Mouse (Mus musculus): ENCODE data around the gene Kcnd2.

DNA sequence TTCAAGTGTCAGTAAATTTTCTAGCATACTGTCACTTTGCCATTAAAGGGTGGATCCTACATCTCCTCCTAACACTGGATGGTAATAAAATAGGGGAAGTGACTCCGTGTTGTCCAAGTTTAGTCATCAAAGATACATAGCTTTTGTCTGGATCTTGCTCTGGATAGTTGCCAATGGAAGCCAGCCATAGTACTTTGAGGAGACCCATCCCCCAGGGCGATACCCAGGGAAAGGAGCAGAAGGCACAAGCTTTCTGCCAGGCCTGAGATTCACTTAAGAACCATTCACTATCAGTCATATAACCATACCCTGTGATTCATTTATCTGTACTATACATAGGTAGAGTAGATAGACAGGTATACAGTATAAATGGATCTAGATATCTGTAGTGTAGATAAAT is 20.0 kb upstream of the Kcnd2 start:
- TF ChIP-seq CTCF (IDR thresholded peaks at IDR 0.05) (no peak), EP300 (IDR thresholded peaks at IDR 0.05) (no peak)

Data from lung, postnatal 0 days (tissue).